Mouse (Mus musculus) testis, adult 2 months (tissue): ENCODE measurements around the gene Slc39a12.

ENCODE experiments used
- CTCF ChIP-seq: fragments of 200-500 bp; IDR thresholded peaks from 2 replicates; pipeline ENCODE4 v1.5.1; 2012; ENCODE audit warnings: low read depth, mild to moderate bottlenecking, inconsistent platforms, low read length, moderate library complexity; ENCODE audit not compliant: control insufficient read depth, insufficient read depth, insufficient replicate concordance
- POLR2A ChIP-seq: fragments of 200-500 bp; IDR thresholded peaks from 2 replicates; pipeline ENCODE4 v1.6.1; 2012; ENCODE audit warnings: low read depth, mild to moderate bottlenecking, inconsistent platforms, low read length, moderate library complexity; ENCODE audit not compliant: control insufficient read depth

- TF ChIP-seq CTCF (no peak), POLR2A (no peak)
Measured at GRCm38 (mm10) chr2:14388162-14388561, at the start of gene Slc39a12.
